Mouse (Mus musculus) stomach, embryonic 14.5 days (tissue): ENCODE measurements around the gene Tmc8. TPM values are rescaled to one million over a fixed set of nuclear protein-coding genes. Genes with fewer than 3 reads are reported as not detected.

Experiments used
- ATAC-seq: fragments of 200-750 bp; cut with Nextera tagmentation; 2 replicates; pipeline ENCODE4 v1.8.0; 2017; ENCODE audit warnings: low read depth, moderate TSS enrichment; ENCODE audit not compliant: insufficient number of reproducible peaks, insufficient read depth, low FRiP score
- H3K27ac ChIP-seq: fragments of 300-500 bp; sonication (generic); 2 replicates; pipeline ENCODE4 v1.5.1; 2014; ENCODE audit warnings: mild to moderate bottlenecking, low read length, moderate library complexity, mixed read lengths
- H3K27me3 ChIP-seq: fragments of 300-500 bp; sonication (generic); 2 replicates; pipeline ENCODE4 v1.6.1; 2014; ENCODE audit warnings: low read length, control low read depth, mixed read lengths; ENCODE audit not compliant: control insufficient read depth, insufficient read depth
- H3K36me3 ChIP-seq: fragments of 300-500 bp; sonication (generic); 2 replicates; pipeline ENCODE4 v1.6.1; 2014; ENCODE audit warnings: mild to moderate bottlenecking, control low read depth, low read length, moderate library complexity, mixed read lengths; ENCODE audit not compliant: control insufficient read depth, insufficient read depth
- H3K4me1 ChIP-seq: fragments of 300-500 bp; sonication (generic); 2 replicates; pipeline ENCODE4 v1.6.1; 2014; ENCODE audit warnings: low read length, control low read depth, mixed read lengths; ENCODE audit not compliant: control insufficient read depth, insufficient read depth
- H3K4me2 ChIP-seq: fragments of 300-500 bp; sonication (generic); replicated peaks from 2 replicates; pipeline ENCODE4 v1.6.1; 2014; ENCODE audit warnings: low read depth, low read length, control low read depth
- H3K4me3 ChIP-seq: fragments of 300-500 bp; sonication (generic); 2 replicates; pipeline ENCODE4 v1.5.1; 2014; ENCODE audit warnings: low read depth, low read length, control low read depth
- H3K9ac ChIP-seq: fragments of 300-500 bp; sonication (generic); replicated peaks from 2 replicates; pipeline ENCODE4 v1.6.1; 2014; ENCODE audit warnings: low read depth, mild to moderate bottlenecking, control low read depth, low read length, moderate library complexity, mixed read lengths
- H3K9me3 ChIP-seq: fragments of 300-500 bp; sonication (generic); 2 replicates; pipeline ENCODE4 v1.6.1; 2016; ENCODE audit warnings: low read depth, low read length, control low read depth; ENCODE audit not compliant: control insufficient read depth
- WGBS: fragments of 180-500 bp; shearing (Covaris S2); extraction: QIAGEN DNeasy Blood & Tissue Kit; methylation state at CpG from one replicate; pipeline ENCODE4 v1.1.7; 2014; 5-methylcytosine and 5-hydroxymethylcytosine counted together
- polyA plus RNA-seq: library from polyadenylated mRNA; unstranded; fragments of >200 nt; fragmentation: Nextera tagmentation; extraction: Ambion mirVana; gene quantifications from 2 replicates; pipeline ENCODE4 v1.2.1, GENCODE M21; 2014

Gene Tmc8
- polyA plus RNA-seq, 1 experiment from 2014 or later, result 1.7 TPM

- H3K27me3 ChIP-seq, result no peaks in the 10 kb centered on the region
- WGBS, result 95% methylated on average over 10 of the region's 10 CpGs
- no peak overlapping the region for H3K4me2 ChIP-seq
- H3K27ac ChIP-seq, result no peak overlapping the region
- no peak overlapping the region for H3K9ac ChIP-seq
- H3K9me3 ChIP-seq, result no peaks in the 10 kb centered on the region
- H3K4me1 ChIP-seq, result no peaks in the 10 kb centered on the region
- H3K36me3 ChIP-seq, result peaks cover 72% of the 10 kb centered on the region
- H3K4me3 ChIP-seq, result no peak overlapping the region
- no peak for ATAC-seq
Observed at GRCm38 (mm10) chr11:117749414-117749813, 32.5 kb upstream of the Tmc8 start.

GRCm38 (mm10) chr11:117751544-117751943, 30.3 kb upstream of the Tmc8 start:
- 85% methylated on average over 6 of the region's 6 CpGs for WGBS
- no peak for ATAC-seq
- no peaks in the 10 kb centered on the region for H3K4me1 ChIP-seq
- no peak overlapping the region for H3K9ac ChIP-seq
- no peak overlapping the region for H3K4me2 ChIP-seq
- peaks cover 79% of the 10 kb centered on the region for H3K36me3 ChIP-seq
- no peaks in the 10 kb centered on the region for H3K27me3 ChIP-seq
- no peak overlapping the region for H3K27ac ChIP-seq
- H3K4me3 ChIP-seq, result no peak overlapping the region
- no peaks in the 10 kb centered on the region for H3K9me3 ChIP-seq

GRCm38 (mm10) chr11:117755891-117756290, 26.0 kb upstream of the Tmc8 start:
- Histone ChIP-seq H3K27me3 (no peaks in the 10 kb centered on the region), H3K4me3 (no peak overlapping the region), H3K4me2 (no peak overlapping the region), H3K9me3 (no peaks in the 10 kb centered on the region), H3K9ac (no peak overlapping the region), H3K4me1 (no peaks in the 10 kb centered on the region), H3K27ac (no peak overlapping the region), H3K36me3 (peaks cover 82% of the 10 kb centered on the region)
- WGBS, result 95% methylated on average over 7 of the region's 7 CpGs
- ATAC-seq, result no peak

GRCm38 (mm10) chr11:117759267-117759666, 22.6 kb upstream of the Tmc8 start:
- Histone ChIP-seq H3K4me3 (no peak overlapping the region), H3K4me2 (no peak overlapping the region), H3K4me1 (no peaks in the 10 kb centered on the region), H3K27ac (no peak overlapping the region), H3K36me3 (peaks cover 72% of the 10 kb centered on the region), H3K9me3 (no peaks in the 10 kb centered on the region), H3K9ac (no peak overlapping the region), H3K27me3 (no peaks in the 10 kb centered on the region)
- 85% methylated on average over 10 of the region's 10 CpGs for WGBS
- ATAC-seq, result no peak

- no peaks in the 10 kb centered on the region for H3K4me1 ChIP-seq
- H3K9ac ChIP-seq, result no peak overlapping the region
- no peaks in the 10 kb centered on the region for H3K9me3 ChIP-seq
- H3K4me2 ChIP-seq, result no peak overlapping the region
- ATAC-seq, result no peak
- H3K36me3 ChIP-seq, result peaks cover 72% of the 10 kb centered on the region
- no peaks in the 10 kb centered on the region for H3K27me3 ChIP-seq
- H3K27ac ChIP-seq, result no peak overlapping the region
- no peak overlapping the region for H3K4me3 ChIP-seq
- WGBS, result 92% methylated on average over 26 of the region's 26 CpGs
Observed at GRCm38 (mm10) chr11:117760374-117761119, 21.3 kb upstream of the Tmc8 start.

GRCm38 (mm10) chr11:117761801-117762200, 20.1 kb upstream of the Tmc8 start:
- H3K27ac ChIP-seq, result no peak overlapping the region
- H3K4me3 ChIP-seq, result no peak overlapping the region
- H3K9me3 ChIP-seq, result no peaks in the 10 kb centered on the region
- H3K9ac ChIP-seq, result no peak overlapping the region
- no peak overlapping the region for H3K4me2 ChIP-seq
- H3K36me3 ChIP-seq, result peaks cover 68% of the 10 kb centered on the region
- H3K27me3 ChIP-seq, result no peaks in the 10 kb centered on the region
- ATAC-seq, result no peak
- WGBS, result 85% methylated on average over 13 of the region's 13 CpGs
- H3K4me1 ChIP-seq, result no peaks in the 10 kb centered on the region

GRCm38 (mm10) chr11:117762246-117762645, 19.6 kb upstream of the Tmc8 start:
- Histone ChIP-seq H3K4me2 (no peak overlapping the region), H3K27me3 (no peaks in the 10 kb centered on the region), H3K9ac (no peak overlapping the region), H3K27ac (no peak overlapping the region), H3K4me3 (no peak overlapping the region), H3K9me3 (no peaks in the 10 kb centered on the region), H3K36me3 (peaks cover 65% of the 10 kb centered on the region), H3K4me1 (no peaks in the 10 kb centered on the region)
- 88% methylated on average over 12 of the region's 12 CpGs for WGBS
- no peak for ATAC-seq

- no peak overlapping the region for H3K27ac ChIP-seq
- no peaks in the 10 kb centered on the region for H3K9me3 ChIP-seq
- no peaks in the 10 kb centered on the region for H3K27me3 ChIP-seq
- H3K4me3 ChIP-seq, result no peak overlapping the region
- WGBS, result 87% methylated on average over 9 of the region's 9 CpGs
- H3K36me3 ChIP-seq, result peaks cover 45% of the 10 kb centered on the region
- no peak for ATAC-seq
- no peak overlapping the region for H3K4me2 ChIP-seq
- H3K4me1 ChIP-seq, result peaks cover 5% of the 10 kb centered on the region; the same call in 1 of the 2 replicates
- H3K9ac ChIP-seq, result no peak overlapping the region
Observed at GRCm38 (mm10) chr11:117764319-117764718, 17.6 kb upstream of the Tmc8 start.

- peaks cover 6% of the 10 kb centered on the region; the same call in 1 of the 2 replicates for H3K4me1 ChIP-seq
- H3K9me3 ChIP-seq, result no peaks in the 10 kb centered on the region
- no peak overlapping the region for H3K4me3 ChIP-seq
- no peak overlapping the region for H3K9ac ChIP-seq
- no peak for ATAC-seq
- WGBS, result 90% methylated on average over 5 of the region's 5 CpGs
- peaks cover 35% of the 10 kb centered on the region for H3K36me3 ChIP-seq
- no peaks in the 10 kb centered on the region for H3K27me3 ChIP-seq
- H3K4me2 ChIP-seq, result no peak overlapping the region
- H3K27ac ChIP-seq, result no peak overlapping the region
Observed at GRCm38 (mm10) chr11:117765361-117765760, 16.5 kb upstream of the Tmc8 start.
